Mouse (Mus musculus) G1E-ER4 (cell line): ENCODE measurements at regions not wholly inside any gene's neighbourhood (a gene's known extent, or its start where the extent isn't known, plus 50 kb on each side); places are given as distances from the start of the nearest gene placed in this dataset.

Experiments
- GATA1 ChIP-seq: IDR thresholded peaks from one replicate; pipeline ENCODE4 v1.8.0; 2012; ENCODE audit warnings: low read length, inconsistent platforms

GRCm38 (mm10) chr12:45946918-45947317, 871.8 kb downstream of the Nova1 start:
- TF ChIP-seq GATA1 = no peak

DNA sequence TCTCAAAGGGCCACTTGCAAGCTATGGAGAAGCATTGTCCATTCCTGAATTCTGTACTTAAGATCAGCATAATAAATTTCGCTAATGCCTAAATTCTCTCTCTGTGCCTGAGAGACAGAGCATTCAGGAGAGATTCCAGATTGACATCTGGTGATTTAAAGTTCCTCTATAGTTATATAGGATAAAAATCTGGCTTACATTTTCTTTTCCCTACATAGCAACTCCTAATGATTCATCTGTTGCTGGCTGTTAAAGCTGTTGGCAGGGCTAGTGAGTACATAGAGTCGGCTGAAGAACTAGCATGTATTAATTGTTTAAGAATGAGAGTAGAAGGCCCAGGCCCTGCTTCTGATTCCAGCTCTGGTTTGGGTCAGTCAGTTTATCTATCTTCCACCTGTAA, 870.0 kb upstream of the Stxbp6 start:
- no peak for TF ChIP-seq GATA1

GRCm38 (mm10) chr12:45942402-45942801, 867.9 kb upstream of the Stxbp6 start:
- TF ChIP-seq GATA1 = no peak

DNA sequence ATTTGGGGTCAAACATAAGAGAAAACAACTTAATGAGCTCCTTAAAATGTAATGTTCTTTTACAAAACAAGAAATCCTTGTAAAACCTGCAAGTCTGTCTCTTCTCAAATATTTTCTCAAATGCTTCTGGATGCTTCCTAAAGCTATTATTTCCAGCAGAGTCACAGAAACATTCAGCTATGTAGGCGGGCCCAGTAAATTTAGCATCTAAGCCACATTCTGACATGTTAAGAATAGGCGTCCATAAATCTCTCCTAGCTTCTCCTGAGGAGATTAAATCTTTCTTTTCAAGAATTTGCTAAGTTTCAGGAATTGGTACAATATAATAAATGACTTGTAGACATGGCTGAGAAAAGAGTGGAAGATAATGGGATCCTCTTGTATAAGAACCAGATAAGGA, 858.9 kb upstream of the Stxbp6 start:
- TF ChIP-seq GATA1 = no peak

DNA sequence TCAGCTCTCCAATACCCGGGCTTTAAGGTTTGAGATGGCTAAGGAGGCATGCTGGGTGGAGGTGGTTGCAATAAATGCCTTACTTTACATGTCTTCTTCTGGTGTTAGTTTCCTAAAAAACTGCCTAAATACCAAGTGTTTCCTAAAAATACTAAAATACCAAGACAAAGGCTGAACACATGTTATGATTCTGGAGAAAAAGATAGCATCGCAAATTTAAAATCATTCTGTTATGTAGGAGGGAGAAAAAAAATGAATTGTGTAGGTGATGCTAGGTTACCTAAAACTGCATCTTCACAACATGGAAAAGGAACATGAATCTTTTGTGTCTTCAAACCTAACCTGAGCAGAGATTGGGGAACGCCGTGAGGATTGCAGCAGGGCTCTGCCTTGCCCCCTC, 857.7 kb upstream of the Stxbp6 start:
- no peak for TF ChIP-seq GATA1

GRCm38 (mm10) chr12:45929760-45930150, 855.2 kb upstream of the Stxbp6 start:
- no peak for TF ChIP-seq GATA1

DNA sequence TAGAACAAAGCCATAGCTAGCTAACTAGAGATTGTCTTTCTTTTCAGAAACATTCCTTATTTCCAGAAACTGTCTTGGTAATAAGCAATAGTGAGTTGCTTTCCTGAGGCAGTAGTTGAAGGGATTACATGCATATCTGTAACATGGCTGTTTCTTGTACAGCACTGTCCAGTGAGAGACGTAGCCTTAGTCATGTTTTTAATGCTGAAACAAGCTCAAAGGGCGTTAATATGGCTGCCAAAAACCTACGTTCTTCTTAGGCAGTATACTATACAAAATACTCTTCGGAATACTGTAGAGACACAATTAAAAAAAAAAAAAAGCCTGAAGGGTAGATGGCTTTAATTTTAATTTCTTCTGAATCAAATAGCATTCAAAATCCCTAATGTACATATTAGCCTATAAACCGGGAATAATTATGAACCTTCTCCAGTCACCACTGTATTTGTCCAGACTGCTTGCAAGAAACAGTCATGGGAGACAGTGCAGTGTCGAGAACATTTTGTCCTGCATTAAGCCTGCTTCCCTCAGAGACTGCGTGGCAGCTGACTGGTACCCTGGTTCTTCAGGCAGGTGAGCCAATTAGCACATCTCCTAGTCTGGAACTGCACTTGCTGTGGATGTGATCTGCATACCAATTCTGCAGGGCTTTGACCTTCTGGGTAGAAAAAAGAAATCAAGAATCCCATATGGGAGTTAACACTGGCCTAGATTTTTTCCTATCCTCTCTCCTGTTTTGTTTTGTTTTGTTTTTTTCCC, 854.7 kb upstream of the Stxbp6 start:
- TF ChIP-seq GATA1 = no peak
